Mouse (Mus musculus) neural tube, embryonic 11.5 days (tissue): ENCODE measurements at regions not wholly inside any gene's neighbourhood (a gene's known extent, or its start where the extent isn't known, plus 50 kb on each side); places are given as distances from the start of the nearest gene placed in this dataset.

ENCODE experiments used
- ATAC-seq: fragments of 200-750 bp; cut with Nextera tagmentation; 2 replicates; pipeline ENCODE4 v1.8.0; 2017; ENCODE audit warnings: moderate number of reproducible peaks, mild to moderate bottlenecking, moderate TSS enrichment, moderate library complexity; ENCODE audit not compliant: insufficient read depth, low FRiP score, low TSS enrichment
- DNase-seq: peaks from one replicate; pipeline ENCODE4 v3.0.0-alpha.2; 2015; ENCODE audit warnings: low spot score
- H3K27ac ChIP-seq: fragments of 300-500 bp; sonication (generic); 2 replicates; pipeline ENCODE4 v1.5.1; 2014; ENCODE audit warnings: low read depth, mild to moderate bottlenecking, low read length
- H3K27me3 ChIP-seq: fragments of 300-500 bp; sonication (generic); 2 replicates; pipeline ENCODE4 v1.6.1; 2014; ENCODE audit warnings: mild to moderate bottlenecking, low read length, mixed read lengths; ENCODE audit not compliant: control insufficient read depth, insufficient read depth
- H3K36me3 ChIP-seq: fragments of 300-500 bp; sonication (generic); 2 replicates; pipeline ENCODE4 v1.6.1; 2014; ENCODE audit warnings: mild to moderate bottlenecking, low read length, moderate library complexity, mixed read lengths; ENCODE audit not compliant: control insufficient read depth, insufficient read depth
- H3K4me1 ChIP-seq: fragments of 300-500 bp; sonication (generic); 2 replicates; pipeline ENCODE4 v1.6.1; 2014; ENCODE audit warnings: low read length, mixed read lengths; ENCODE audit not compliant: control insufficient read depth, insufficient read depth
- H3K4me2 ChIP-seq: fragments of 300-500 bp; sonication (generic); 2 replicates; pipeline ENCODE4 v1.6.1; 2014; ENCODE audit warnings: low read depth, mild to moderate bottlenecking, moderate library complexity
- H3K4me3 ChIP-seq: fragments of 300-500 bp; sonication (generic); 2 replicates; pipeline ENCODE4 v1.5.1; 2014; ENCODE audit warnings: low read depth, low read length
- H3K9ac ChIP-seq: fragments of 300-500 bp; sonication (generic); 2 replicates; pipeline ENCODE4 v1.6.1; 2014; ENCODE audit warnings: mild to moderate bottlenecking, low read length
- H3K9me3 ChIP-seq: fragments of 300-500 bp; sonication (generic); 2 replicates; pipeline ENCODE4 v1.6.1; 2016; ENCODE audit warnings: low read length; ENCODE audit not compliant: control insufficient read depth
- WGBS: fragments of 180-500 bp; shearing (Covaris S2); extraction: QIAGEN DNeasy Blood & Tissue Kit; methylation state at CpG from one replicate; pipeline ENCODE4 v1.1.7; 2014; 5-methylcytosine and 5-hydroxymethylcytosine counted together

DNA sequence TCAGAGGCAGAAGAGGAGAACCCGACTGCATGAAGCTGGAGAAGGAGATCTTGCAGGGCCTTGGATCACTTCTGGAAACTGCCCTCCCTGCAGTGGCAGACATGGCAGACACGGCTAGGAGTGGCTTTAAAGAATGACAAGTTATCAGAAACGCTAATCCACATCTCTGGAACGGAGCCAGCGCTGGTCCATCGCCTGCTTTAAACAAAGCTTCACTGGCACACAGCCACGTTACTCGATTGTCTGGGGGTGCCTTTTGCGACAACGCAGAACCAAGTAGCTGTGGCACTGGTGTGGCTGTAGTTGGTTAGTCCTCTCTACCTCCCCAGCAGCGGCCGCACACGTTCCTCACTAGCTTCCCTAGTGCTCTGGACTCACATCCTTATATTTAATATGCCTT lies 147.0 kb downstream of the Mreg start:
- no peak overlapping the region for H3K27ac ChIP-seq
- 80% methylated on average over 13 of the region's 13 CpGs for WGBS
- no peaks in the 10 kb centered on the region for H3K27me3 ChIP-seq
- no peaks in the 10 kb centered on the region for H3K4me1 ChIP-seq
- H3K4me2 ChIP-seq: no peak overlapping the region
- H3K4me3 ChIP-seq: no peak overlapping the region
- H3K9ac ChIP-seq: no peak overlapping the region
- ATAC-seq: no peak
- no peaks in the 10 kb centered on the region for H3K9me3 ChIP-seq
- no peaks in the 10 kb centered on the region for H3K36me3 ChIP-seq
- no peak for DNase-seq

DNA sequence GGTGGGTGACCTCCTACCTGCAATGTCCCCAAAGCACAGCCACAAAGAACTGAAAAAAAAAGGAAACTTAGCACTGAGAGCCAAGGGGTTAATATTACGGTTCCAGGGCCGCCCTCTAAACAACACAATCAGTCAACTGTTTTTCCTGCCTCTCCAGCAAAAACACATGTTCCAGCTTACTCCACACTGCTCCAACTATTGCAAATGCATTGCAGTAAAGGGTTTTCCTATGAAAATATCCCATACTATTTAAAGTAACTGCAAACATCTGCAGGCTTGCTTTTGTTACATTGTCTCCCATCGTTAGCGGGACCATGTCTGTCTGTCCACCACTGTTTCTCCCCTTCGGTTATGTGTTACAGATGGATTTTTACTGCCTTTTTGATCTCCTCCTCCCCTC lies 151.7 kb downstream of the Mreg start:
- H3K4me3 ChIP-seq: no peak overlapping the region
- ATAC-seq: no peak
- no peaks in the 10 kb centered on the region for H3K9me3 ChIP-seq
- WGBS: 58% methylated on average over 5 of the region's 5 CpGs
- no peak overlapping the region for H3K9ac ChIP-seq
- H3K4me1 ChIP-seq: no peaks in the 10 kb centered on the region
- H3K27me3 ChIP-seq: no peaks in the 10 kb centered on the region
- no peak for DNase-seq
- no peaks in the 10 kb centered on the region for H3K36me3 ChIP-seq
- no peak overlapping the region for H3K4me2 ChIP-seq
- no peak overlapping the region for H3K27ac ChIP-seq

DNA sequence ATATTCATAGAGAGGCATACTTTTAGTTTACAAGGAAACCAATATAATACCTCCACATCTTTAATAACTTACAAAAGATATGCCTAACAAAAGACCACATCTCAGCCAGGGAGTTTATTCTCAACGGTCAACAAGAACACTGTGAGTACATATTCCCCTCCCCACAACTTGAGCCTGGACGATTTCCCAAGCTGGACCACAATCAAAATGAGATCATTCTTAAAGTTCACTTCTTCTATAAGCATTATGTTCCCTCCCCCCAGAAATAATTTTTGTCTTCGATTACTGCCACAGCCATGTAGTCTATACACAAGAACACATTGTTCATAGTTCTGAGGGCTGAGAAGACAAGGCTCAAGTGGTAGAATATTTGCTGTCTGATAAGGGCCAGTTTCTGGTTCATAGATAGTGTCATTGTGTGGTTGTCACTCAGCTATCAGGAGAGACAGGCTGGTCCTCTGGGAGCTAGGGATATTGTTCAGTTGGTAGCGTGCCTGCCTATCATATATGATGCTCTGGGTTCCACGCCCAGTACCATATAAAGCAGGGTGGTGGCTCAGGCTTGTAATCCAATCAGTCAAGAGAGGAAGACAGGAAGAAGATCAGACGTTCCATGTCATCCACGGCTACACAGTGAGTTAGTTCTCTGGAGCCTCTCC lies 153.9 kb downstream of the Mreg start:
- Histone ChIP-seq H3K27me3 (no peaks in the 10 kb centered on the region), H3K9me3 (no peaks in the 10 kb centered on the region), H3K27ac (no peak overlapping the region), H3K4me2 (no peak overlapping the region), H3K36me3 (no peaks in the 10 kb centered on the region), H3K9ac (no peak overlapping the region), H3K4me1 (no peaks in the 10 kb centered on the region), H3K4me3 (no peak overlapping the region)
- WGBS: 84% methylated on average over 7 of the region's 7 CpGs
- ATAC-seq: no peak
- DNase-seq: no peak

DNA sequence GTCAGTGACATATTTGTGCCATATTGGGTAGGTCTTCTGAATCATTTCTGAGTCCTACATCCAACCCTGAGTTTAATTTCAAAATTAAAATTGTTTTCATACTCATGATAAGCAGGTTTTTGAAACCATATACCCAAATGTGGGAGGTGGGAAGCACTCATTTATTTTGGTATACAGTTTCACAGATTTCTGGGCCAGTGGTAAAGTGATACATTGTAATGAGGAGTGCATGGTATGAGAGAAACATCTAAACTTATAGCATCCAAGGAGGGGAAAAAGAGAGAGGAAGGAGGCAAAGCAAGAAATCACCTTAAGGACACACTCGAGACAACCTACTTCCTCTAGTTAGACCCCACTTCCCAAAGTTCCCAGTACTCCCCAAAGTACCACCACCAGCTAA lies 157.6 kb downstream of the Mreg start:
- 95% methylated on average over 1 of the region's 1 CpGs for WGBS
- Histone ChIP-seq H3K27ac (no peak overlapping the region), H3K4me1 (no peaks in the 10 kb centered on the region), H3K4me2 (no peak overlapping the region), H3K27me3 (no peaks in the 10 kb centered on the region), H3K36me3 (no peaks in the 10 kb centered on the region), H3K9ac (no peak overlapping the region), H3K4me3 (no peak overlapping the region), H3K9me3 (no peaks in the 10 kb centered on the region)
- no peak for ATAC-seq
- no peak for DNase-seq

DNA sequence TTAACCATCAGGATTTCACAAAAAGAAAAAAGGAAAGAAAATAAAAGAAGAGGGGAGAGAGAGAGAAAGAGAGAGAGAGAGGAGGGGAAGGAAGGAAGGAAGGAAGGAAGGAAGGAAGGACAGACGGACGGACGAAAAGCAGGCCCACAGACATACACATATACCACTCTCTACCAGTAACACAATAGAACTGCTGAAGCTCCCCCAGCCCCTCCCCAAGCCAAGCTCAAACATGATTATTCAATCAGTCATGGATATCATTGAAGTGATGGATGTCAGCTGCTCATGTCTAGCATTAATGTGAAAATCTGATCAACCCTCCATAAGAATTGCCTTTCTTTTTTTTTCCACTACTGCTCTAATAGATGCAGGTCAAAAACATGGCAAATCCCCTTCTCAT lies 161.2 kb downstream of the Mreg start:
- H3K4me2 ChIP-seq: no peak overlapping the region
- no peaks in the 10 kb centered on the region for H3K9me3 ChIP-seq
- H3K4me3 ChIP-seq: no peak overlapping the region
- H3K27ac ChIP-seq: no peak overlapping the region
- no peaks in the 10 kb centered on the region for H3K4me1 ChIP-seq
- H3K36me3 ChIP-seq: no peaks in the 10 kb centered on the region
- H3K27me3 ChIP-seq: no peaks in the 10 kb centered on the region
- H3K9ac ChIP-seq: no peak overlapping the region
- 88% methylated on average over 3 of the region's 3 CpGs for WGBS
- DNase-seq: no peak
- ATAC-seq: no peak

DNA sequence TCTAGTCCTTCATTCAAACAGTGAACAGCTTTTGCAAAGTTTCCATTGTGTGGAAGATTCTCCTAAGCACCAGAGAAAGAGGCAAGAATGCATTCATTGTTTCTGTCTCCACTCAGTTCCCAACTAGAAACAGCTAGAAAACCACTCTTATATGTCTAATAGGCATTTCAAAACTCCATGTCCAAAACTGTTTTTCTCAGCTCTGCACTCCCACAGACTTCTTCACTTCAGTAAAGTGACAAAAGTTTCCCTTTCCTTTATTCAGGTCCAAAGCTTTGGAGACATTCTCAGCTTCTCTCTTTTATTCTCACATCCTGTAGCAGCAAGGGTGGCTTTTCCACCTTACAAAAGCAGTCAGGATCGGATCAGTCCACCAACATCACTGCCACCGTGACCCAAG lies 166.0 kb downstream of the Mreg start:
- Histone ChIP-seq H3K4me2 (no peak overlapping the region), H3K27ac (no peak overlapping the region), H3K9me3 (no peaks in the 10 kb centered on the region), H3K4me1 (no peaks in the 10 kb centered on the region), H3K9ac (no peak overlapping the region), H3K27me3 (no peaks in the 10 kb centered on the region), H3K4me3 (no peak overlapping the region), H3K36me3 (no peaks in the 10 kb centered on the region)
- ATAC-seq (no peak), DNase-seq (no peak)
- WGBS: 73% methylated on average over 2 of the region's 2 CpGs

DNA sequence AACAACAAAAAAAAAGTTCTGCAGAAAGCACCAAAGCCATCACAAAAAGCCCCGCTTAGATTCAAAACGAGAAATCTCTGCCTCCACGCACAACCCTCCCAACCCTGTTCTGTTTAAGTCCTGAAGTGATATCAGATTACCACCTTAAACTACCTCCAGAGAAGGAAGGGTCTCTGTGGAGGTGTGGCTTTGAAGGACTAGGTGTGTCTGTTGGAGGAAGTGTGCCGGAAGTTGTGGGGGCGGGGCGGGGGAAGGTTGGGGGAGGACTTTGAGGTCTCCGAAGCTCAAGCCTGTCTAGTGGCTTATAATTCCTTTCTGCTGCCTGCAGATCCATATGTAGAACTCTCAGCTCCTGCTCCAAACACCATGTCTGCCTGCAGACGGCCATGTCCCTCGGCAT lies 173.6 kb downstream of the Mreg start:
- H3K36me3 ChIP-seq: no peaks in the 10 kb centered on the region
- no peak for DNase-seq
- no peaks in the 10 kb centered on the region for H3K9me3 ChIP-seq
- WGBS: 72% methylated on average over 9 of the region's 9 CpGs
- no peak overlapping the region for H3K27ac ChIP-seq
- no peaks in the 10 kb centered on the region for H3K27me3 ChIP-seq
- no peak for ATAC-seq
- no peak overlapping the region for H3K4me3 ChIP-seq
- H3K4me1 ChIP-seq: no peaks in the 10 kb centered on the region
- H3K9ac ChIP-seq: no peak overlapping the region
- no peak overlapping the region for H3K4me2 ChIP-seq

DNA sequence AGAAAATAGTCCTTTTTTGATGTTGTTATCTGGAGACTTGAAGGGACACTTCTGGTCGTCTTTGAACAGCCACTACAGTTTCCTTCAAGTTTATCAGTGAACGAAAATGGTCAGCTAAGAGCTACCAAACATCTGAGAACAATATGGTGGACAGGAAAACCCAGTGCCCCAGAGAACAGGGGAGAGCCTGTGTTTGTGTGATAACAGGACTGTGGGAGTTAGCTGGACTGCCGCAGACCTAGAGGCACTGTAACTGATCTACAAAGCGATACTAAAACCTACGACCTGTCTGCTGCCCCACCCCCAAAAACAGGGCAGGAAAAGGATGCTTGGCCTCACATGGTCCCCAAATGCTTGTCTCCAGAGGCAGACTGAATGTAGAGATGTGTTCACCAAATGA lies 175.5 kb downstream of the Mreg start:
- 75% methylated on average over 5 of the region's 5 CpGs for WGBS

DNA sequence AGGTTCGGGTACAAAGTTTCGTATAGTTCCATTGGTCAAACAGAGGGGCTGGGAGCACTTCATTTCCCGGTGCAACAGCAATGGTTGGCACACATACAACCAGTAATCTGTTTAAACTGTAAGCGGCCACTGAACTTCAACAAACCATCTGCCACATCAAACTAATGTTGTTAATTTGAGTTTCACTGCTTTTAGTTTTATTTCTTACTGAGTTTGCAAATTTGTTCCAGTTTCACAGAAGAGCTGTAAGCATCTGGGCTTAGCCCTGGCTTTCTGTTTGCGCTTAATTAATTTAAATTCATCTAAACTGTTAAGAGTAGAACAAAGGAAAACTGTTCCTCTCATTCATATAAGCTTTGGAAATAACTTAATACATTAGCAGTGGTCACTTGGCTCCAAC lies 176.0 kb downstream of the Mreg start:
- H3K4me1 ChIP-seq: no peaks in the 10 kb centered on the region
- ATAC-seq (no peak), DNase-seq (no peak)
- no peak overlapping the region for H3K4me3 ChIP-seq
- H3K27me3 ChIP-seq: no peaks in the 10 kb centered on the region
- 96% methylated on average over 5 of the region's 5 CpGs for WGBS
- H3K9me3 ChIP-seq: no peaks in the 10 kb centered on the region
- no peak overlapping the region for H3K27ac ChIP-seq
- no peak overlapping the region for H3K4me2 ChIP-seq
- H3K9ac ChIP-seq: no peak overlapping the region
- no peaks in the 10 kb centered on the region for H3K36me3 ChIP-seq

More for the DNA sequence above, 175.5 kb downstream of the Mreg start:
- H3K9me3 ChIP-seq: no peaks in the 10 kb centered on the region
- H3K36me3 ChIP-seq: no peaks in the 10 kb centered on the region
- no peak for DNase-seq
- H3K4me2 ChIP-seq: no peak overlapping the region
- H3K27ac ChIP-seq: no peak overlapping the region
- ATAC-seq: no peak
- H3K4me3 ChIP-seq: no peak overlapping the region
- H3K4me1 ChIP-seq: no peaks in the 10 kb centered on the region
- H3K9ac ChIP-seq: no peak overlapping the region
- no peaks in the 10 kb centered on the region for H3K27me3 ChIP-seq
